Mouse (Mus musculus) monocyte, adult 2 months (primary cell): ENCODE data around the gene Hist1h2bn.
A peak's percentile ranks its signal among the peaks of the same experiment; 100 is the strongest.
"Not testable (repeated sequence)": the region's sequence is repeated elsewhere in the genome, so short reads cannot be mapped to it uniquely, and the experiment has no call there.

Experiments
- DNase-seq, 2 experiments: peaks; one replicate each; pipeline ENCODE4 v3.0.0; 2022; ENCODE audit warnings: low spot score in 2 of 2, low read depth in 1 of 2

Gene Hist1h2bn

DNA sequence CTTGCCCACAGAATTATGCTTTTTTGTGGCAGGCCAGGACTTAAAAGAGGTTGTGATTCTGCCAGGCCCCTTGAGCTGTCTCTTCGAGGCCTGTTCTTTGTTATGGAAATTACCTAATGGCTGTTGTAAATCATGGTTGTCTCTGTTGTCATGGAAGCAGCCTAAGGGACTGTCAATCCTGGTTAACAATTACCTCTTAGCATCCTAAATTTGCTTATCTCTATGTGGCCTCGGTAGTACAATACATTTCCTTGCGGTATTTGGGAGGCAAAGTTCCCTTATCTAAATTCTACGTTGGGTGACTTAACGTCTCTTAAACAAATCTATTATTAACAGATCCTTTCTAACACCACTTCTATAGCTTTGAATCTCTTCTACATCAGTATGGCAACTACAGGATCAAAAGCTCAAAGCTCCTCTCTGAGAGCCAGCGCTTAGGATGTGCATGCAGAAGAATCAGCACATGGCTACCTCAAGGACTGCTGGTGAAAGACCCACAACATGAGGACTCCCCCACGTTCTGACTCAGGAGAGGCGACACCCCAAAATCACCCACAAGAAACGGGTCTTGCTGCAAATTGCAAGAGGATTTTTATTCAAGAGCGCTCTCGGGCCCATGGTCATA is 25.9 kb upstream of the Hist1h2bn start:
- DNase-seq, result no peak

DNA sequence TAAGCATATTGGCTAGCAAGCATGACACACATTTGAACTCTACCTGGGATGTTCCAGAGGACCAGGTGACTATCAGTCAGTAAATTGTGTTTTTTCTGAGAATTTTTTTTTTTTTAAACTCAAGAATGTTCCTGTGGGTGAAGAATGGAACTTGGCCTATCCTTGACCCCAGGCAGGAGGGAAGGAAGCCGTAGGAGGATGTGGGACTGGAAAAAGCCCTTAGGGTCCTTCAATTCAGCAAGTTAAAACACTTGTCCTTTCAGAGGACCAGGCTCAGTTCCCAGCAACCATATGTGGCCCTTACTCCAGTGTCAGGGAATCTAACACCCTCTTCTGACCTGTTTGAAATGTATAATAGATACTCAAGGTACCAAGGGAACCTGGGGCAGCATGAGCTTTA is 24.4 kb upstream of the Hist1h2bn start:
- no peak for DNase-seq

DNA sequence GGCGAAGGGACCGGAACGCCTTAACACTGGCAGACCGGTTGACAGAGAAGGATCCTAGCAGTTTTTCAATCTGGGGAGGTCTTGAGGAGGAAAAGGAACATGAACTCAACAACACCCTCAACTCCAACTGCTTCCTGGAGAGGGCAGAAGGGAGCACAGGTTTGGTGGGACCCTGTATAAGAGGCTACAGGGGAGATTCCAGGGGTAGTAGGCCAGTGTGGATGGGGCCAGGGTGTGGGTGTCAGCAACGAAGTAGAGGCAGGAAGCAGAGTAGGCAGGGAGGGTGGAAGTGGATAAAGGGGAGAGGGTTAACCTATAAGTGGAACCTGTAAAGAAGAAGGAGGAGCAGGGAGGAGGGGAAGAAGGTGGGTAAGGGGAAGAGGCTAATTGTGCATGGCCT is 20.5 kb upstream of the Hist1h2bn start:
- DNase-seq, result no peak

DNA sequence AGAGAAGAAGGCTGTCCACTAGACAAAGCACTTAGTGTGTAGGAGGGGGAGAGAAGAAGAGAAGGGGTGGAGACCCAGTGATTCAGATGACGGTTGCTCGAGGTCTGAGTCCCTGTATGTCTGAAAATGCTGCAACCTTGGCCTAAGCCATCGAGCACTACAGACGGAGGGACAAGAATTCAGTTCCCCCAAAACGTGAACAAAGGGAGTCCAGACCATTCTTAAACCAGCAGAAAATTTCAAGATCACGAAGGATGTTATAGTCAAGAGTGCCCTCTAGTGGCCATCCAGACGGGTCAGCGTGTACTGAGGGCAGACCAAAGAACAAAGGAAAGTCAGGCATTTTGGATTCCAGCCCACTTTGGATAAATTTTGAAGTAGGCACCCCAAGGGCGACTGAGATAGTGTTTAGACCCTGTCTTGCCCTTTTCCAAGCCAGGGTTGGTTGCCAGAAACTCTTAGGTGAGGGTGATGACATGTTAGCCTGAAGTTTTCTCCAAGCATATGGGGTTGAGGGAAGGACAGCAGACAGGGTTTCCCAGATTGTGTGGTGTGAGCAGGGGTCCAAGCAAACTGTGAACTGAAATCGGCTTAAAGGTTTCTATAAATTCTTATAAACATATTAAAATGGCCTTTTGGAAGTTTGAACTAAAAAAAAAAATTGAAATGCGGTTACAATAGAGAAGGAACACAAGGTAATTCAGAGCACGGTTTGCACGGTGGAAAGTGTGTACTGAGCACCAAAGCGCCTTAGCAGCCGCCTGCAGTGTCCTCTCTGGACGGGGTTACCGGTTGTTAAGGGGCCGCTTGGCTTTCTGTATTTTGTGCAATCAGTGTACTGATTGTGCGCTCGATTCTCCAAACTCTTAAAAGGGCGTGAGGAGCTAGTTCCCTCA is 19.7 kb upstream of the Hist1h2bn start:
- DNase-seq, result peak in 1 of 2 experiments; percentile 67

DNA sequence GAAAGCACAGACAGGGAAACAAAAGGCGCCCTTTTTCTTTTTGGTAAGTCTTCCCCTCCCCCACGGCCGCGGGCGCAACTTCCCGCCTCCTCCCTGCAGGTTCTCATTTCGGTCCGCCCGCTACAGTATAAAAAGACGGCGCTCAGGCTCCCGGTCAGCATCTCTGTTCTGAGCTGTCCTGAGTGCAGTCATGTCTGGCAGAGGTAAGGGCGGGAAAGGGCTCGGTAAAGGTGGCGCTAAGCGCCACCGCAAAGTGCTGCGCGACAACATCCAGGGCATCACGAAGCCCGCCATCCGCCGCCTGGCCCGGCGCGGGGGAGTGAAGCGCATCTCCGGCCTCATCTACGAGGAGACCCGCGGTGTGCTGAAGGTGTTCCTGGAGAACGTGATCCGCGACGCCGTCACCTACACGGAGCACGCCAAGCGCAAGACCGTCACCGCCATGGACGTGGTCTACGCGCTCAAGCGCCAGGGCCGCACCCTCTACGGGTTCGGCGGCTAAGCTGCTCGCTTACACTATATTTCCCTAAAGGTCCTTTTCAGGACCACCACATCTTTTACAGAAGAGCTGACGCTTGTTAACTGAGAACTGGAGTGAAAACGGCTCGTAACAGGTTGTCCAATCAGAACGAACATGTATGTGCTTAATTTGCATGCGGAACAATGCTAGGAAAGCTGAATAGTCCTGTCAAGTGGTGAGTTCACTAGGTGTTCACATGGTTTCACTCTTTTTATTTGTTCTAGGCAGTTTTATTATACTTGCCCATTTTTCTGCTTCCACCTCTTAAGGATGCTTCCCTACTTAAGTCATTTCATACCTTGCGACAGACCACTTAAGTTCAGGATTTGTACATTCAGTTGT is 18.8 kb upstream of the Hist1h2bn start, which contains the start of gene Hist1h4j:
TSS of gene Hist1h4j (plus strand) at position 159 of the 862 bp plus-strand sequence.
- DNase-seq, result peak in 1 of 2 experiments; percentile 45

DNA sequence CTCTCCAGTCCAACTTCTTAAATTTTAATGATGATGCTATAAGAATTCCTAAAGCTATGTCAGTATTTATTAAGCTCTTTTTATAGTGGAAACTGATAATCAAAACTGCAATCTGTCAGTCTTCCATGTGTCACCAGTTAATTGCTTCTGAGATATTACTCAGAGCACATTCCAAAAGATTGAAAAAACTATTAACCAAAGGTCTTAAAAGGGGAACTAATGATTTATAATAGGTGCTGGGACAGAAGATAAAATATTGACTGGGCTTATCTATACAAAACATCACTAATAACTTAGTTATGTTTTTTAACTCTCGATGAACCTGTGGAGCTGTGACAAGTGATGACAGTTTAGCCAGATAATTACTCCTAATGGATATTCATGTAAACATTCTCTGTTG is 8.9 kb upstream of the Hist1h2bn start:
- DNase-seq, result no peak

DNA sequence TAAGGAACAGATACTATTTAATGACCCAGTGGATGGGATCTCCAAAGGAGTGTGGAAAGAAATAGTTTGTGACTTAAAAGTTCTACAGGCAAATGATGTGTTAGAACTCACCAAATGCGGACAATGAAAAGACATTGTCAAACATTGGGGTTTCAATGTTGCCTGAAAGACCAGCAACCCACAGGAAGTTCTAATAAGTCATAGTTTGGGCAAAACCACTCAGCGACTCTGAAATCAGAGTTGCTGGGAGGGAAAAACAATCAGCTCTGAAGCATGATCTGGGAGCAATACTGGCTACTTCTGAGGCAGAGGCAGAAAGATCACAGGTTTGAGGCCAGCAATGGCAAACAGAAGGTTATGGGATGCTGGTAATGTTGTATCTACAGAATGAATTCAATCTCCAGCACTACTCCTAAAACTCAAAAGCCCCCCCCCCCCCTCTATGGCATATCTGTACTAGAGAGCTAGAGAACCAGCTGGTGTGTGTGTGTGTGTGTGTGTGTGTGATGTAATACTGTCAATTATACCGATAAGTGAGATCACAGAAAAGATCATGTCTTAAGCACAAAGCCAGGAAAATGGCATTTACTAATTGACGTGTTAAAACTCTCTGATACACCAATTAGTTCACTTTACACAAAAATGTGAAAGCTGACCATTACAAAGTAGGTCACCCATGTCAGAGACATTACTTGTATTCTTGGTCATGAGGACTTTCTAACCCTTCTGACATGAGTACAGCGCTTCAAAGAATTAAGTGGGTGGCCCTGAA is 4.3 kb upstream of the Hist1h2bn start:
- no peak for DNase-seq

DNA sequence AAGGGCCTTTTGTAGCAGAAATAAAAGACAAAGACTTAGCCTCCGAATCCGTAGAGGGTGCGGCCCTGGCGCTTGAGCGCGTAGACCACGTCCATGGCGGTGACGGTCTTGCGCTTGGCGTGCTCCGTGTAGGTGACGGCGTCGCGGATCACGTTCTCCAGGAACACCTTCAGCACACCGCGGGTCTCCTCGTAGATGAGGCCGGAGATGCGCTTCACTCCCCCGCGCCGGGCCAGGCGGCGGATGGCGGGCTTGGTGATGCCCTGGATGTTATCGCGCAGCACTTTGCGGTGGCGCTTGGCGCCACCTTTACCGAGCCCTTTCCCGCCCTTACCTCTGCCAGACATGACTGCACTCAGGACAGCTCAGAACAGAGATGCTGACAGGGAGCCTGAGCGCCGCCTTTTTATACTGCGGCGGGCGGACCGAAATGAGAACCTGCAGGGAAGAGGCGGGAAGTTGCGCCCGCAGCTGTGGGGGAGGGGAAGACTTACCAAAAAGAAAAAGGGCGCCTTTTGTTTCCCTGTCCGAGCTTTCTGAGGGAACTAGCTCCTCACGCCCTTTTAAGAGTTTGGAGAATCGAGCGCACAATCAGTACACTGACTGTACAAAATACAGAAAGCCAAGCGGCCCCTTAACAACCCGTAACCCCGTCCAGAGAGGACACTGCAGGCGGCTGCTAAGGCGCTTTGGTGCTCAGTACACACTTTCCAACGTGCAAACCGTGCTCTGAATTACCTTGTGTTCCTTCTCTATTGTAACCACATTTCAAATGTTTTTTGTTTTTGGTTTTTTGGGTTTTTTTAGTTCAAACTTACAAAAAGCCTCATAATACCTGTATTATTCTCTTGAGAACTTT is 3.5 kb upstream of the Hist1h2bn start, which contains the start of gene Hist1h4k:
TSS of gene Hist1h4k (minus strand) at position 347 of the 859 bp plus-strand sequence.
- peak; percentile 69 to 77 for DNase-seq

DNA sequence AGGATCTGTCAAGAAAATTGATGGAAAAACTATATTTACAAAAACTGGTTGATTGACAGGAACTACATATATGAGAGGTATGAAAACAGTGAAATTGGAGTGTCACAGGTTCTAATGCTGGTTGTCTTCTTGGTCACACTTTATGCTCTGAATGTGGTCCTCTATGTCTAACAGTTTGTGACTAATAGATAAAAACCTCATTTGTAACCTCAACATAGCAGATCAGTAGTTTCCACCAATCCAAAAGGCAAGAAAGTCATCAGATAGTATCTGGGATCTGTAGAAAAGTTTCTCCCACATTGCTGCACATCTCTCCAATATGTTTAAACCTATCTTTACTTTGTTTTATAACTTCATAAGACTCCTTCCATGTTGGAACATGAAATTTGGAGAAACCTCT is 2.5 kb upstream of the Hist1h2bn start:
- no peak for DNase-seq

DNA sequence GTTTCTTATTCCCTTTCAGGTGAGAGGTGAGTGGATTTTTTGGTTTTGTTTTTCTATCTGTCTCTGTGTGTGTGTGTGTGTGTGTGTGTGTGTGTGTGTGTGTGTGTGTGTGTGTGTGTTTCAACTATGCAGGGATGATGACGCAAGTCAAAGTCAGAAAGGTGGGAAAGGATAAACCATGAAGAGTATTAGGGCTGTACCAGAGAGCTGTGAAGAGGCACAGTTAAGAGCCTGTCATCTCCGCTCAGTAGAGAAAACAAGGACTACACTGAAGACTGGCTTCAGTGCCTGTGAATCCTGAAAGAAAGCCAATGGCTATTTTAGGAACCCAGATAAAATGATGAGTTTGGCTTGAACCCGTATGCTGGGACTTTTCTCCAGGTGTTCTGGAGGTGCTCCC is 2.1 kb upstream of the Hist1h2bn start:
- DNase-seq, result no peak

DNA sequence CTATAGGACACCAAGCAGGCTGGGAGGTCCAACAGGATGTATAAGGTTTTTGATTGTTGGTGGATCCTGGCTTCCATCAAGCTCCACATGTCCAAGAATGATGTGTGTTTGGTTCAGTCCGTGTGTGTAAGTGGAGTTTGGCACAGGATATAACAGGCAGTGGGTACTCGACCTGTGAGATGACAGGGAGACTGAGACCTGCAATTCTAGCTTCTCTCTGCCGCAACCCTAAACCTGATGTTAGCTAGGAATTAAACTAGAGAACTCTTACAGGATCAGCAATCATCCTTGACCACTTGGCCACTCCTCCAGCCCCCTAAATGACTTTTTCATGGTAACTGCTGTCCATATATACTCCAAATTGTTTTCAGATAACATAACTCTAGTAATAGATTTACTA is 1.6 kb upstream of the Hist1h2bn start:
- no peak for DNase-seq

DNA sequence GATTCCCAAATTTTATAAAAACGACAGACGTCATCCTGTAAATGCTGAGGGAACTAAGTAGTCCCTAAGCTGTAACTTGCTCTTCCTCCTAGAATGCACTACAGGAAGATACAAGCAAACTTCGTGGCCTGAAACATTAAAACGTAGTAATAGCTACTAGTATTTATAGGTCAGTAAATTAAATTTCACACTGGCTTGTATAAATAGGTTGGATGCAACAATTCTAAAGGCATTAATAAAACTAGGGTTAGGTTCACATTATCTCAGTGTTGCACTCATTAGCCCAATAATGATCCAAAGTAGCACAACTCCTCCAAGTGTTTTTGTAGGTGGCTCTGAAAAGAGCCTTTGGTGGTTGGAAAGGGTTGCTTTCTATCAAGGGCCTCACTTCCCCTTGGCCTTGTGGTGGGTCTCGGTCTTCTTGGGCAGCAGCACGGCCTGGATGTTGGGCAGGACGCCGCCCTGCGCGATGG is 836 bp upstream of the Hist1h2bn start:
- no peak for DNase-seq

DNA sequence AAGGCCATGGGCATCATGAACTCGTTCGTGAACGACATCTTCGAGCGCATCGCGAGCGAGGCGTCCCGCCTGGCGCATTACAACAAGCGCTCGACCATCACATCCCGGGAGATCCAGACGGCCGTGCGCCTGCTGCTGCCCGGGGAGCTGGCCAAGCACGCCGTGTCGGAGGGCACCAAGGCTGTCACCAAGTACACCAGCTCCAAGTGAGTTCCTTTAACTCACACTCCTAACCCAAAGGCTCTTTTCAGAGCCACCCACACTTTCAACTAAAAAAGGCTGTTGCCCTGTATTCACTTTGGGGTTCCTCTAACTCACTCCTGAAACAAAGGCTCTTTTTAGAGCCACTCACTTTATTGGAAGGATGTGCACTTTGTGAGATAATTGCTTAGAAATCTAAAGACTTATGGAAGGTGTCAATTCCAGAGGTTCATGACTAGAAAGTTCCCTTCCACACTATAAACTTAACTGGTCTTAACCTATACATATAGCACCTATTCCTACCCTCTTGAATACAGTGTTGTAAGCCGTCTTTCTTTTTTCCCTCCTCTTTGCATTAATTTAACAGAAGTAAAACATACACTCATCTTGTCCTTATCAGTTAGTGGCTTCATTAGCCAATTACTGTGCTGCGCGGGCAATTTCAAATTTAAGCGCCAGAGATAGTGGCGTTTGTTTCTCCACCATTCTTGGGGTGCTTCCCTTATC is 525 bp downstream of the Hist1h2bn start:
- DNase-seq, result not testable (repeated sequence)

DNA sequence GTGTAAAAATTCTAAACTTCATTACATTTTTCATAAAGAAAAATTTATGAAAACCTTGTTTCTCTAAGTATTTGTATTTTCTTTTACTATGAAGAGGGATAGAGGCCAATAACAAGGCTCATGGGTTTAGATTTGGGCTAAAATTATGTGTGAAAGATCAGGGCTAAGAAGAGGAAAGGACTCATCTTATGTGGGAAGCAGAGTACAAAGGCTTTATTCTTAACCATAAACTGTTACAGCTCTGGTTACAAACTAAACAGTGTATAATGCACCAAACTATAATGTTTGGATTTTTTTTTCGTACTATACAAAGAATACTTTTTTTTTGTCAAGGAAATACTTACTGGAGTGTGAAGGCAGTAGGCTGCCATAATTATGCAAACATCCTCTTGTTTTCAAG is 1.8 kb downstream of the Hist1h2bn start:
- DNase-seq, result no peak

DNA sequence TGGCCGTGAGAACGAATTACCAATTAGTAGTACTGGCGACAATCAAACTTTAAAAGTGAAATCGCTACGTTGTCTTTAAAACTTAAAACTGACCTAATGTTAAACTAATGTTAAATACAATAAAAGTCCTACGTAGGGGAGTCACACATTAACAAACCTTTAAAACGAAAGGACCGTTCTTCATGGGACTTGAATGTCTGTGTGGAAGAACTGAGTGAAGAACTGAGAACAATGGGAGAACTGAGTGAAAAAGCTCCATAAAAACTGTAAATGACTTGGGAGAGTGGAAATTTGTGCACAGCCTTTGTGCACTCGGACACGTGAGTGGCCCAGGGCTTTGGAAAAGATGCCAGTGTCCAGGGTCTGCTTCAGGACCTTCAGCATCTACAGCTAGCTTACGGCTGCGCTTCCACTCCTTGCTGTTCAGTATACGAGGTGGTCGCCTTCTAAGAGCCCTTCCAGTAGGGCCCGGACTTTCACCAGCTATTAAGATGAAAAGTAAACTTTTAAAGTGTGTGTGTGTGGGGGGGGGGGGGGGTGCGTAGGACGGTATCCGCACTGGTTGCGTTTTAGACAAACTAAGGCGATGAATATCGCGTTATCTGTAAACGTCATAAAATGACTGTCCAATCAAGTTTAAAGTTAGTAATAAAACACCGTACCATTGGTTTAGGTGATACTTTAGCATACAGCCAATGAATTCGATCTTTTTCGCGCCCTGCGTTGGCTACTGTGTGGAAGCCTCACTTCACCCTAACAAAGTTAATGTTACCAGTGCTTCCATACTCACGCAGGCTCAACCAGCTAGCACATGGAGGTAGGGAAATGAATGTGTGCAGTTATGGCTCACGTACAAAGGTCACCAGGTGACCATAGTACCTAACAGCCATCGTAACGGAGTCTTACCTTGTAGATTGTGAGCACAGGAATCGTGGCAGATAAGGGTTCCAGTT is 25.2 kb downstream of the Hist1h2bn start:
- peak; percentile 40 to 56 for DNase-seq

DNA sequence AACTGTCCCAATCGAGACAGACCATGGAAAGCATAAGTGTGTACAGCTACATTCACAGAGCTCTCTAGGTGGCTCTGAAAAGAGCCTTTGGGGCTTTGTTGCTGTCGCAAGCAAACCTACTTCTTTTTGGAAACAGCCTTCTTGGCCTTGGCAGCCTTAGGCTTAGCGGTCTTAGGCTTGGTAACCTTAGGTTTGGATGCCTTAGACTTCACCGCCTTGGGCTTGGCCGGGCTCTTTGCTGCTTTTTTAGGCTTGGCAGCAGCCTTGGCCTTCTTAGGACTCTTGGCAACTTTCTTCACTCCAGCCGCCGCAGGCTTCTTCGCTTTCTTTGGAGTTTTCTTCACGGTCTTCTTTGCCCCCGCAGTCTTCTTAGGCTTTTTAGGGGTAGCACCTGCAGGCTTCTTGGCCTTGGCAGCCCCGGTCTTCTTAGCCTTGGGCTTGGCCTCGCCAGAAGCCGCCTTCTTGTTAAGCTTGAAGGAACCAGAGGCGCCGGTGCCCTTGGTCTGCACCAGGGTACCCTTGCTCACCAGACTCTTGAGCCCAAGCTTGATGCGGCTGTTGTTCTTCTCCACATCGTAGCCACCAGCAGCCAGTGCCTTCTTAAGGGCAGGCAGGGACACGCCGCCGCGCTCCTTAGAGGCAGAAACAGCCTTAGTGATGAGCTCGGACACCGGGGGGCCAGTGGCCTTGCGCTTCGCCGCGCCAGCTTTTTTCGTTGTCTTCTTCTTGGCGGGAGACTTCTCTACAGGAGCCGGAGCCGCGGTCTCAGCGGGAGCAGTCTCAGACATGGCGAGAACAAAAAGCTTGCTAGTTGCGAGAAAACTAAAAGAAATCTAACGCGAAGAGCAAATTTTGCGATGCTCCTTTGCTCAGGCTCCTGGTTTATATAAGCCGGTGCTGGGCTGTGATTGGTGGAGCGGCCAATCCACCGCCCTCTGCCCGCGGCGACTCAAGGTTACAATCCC is 26.1 kb downstream of the Hist1h2bn start, which contains the start of gene Hist1h1b:
TSS of gene Hist1h1b (minus strand) at position 859 of the 965 bp plus-strand sequence.
- DNase-seq, result peak; percentile 32 to 50
